Mouse (Mus musculus): ENCODE measurements around the gene B4gat1. TPM values are rescaled to one million over a fixed set of nuclear protein-coding genes. Genes with fewer than 3 reads are reported as not detected.
"Not testable (repeated sequence)": the region's sequence is repeated elsewhere in the genome, so short reads cannot be mapped to it uniquely, and the experiment has no call there.

B4gat1 gene
- polyA plus RNA-seq, 1 experiment from 2014 or later, result 52.9 TPM

DNA sequence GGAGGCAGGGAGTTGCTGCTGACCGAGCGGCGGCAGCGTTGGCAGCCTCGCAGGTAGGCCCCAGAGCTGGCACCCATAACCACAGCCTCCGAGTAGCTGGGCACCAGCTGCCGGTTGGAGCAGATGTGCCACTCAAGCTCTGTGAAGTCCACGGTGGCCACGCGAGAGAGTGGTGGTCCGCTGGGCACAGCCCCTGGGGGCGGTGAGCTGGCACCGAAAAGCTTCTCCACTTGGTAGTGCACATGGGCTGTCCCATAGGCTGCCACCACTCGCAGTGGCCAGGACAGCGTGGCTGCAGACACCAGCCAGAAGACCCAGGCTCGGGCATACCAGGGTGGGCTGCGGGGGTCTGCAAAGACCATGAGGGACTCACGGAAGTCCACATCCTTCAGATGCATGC is 43.4 kb downstream of the B4gat1 start:
- no peaks in the 10 kb centered on the region for H3K36me3 ChIP-seq
- no peak overlapping the region for H3K9ac ChIP-seq (replicated peaks)
- H3K4me1 ChIP-seq (replicated peaks), result peaks cover 11% of the 10 kb centered on the region
- 70% methylated on average over 18 of the region's 18 CpGs for WGBS
- no peak overlapping the region for H3K4me2 ChIP-seq (replicated peaks)
- no peak for ATAC-seq
- H3K27ac ChIP-seq, result no peak overlapping the region
- H3K27me3 ChIP-seq, result peaks cover 72% of the 10 kb centered on the region
- H3K4me3 ChIP-seq (replicated peaks), result no peak overlapping the region
- no peaks in the 10 kb centered on the region for H3K9me3 ChIP-seq

DNA sequence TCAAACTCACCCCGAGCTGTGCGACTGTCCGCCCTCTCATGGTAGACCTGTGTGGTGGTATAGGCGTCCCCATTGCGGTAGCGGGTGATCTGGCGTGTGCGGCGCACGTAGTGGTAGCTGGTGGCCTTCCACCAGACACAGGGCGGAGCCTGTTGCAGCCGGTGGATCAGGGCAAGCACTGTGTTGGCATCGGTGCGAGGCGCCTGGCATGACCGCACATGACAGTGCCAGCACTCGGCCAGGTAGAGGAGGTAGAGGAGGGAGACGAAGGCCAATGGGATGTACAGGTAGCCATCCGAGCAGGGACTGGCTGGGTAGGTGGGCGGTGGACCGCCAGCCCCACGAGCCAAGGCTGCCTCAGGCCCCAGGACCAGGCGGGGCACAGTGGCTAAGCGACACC is 44.0 kb downstream of the B4gat1 start:
- Histone ChIP-seq H3K27ac (no peak overlapping the region), H3K4me1 (replicated peaks) (peaks cover 17% of the 10 kb centered on the region), H3K9me3 (no peaks in the 10 kb centered on the region), H3K36me3 (no peaks in the 10 kb centered on the region), H3K27me3 (peaks cover 72% of the 10 kb centered on the region), H3K9ac (replicated peaks) (no peak overlapping the region), H3K4me2 (replicated peaks) (no peak overlapping the region), H3K4me3 (replicated peaks) (no peak overlapping the region)
- WGBS, result 72% methylated on average over 24 of the region's 24 CpGs
- no peak for ATAC-seq

DNA sequence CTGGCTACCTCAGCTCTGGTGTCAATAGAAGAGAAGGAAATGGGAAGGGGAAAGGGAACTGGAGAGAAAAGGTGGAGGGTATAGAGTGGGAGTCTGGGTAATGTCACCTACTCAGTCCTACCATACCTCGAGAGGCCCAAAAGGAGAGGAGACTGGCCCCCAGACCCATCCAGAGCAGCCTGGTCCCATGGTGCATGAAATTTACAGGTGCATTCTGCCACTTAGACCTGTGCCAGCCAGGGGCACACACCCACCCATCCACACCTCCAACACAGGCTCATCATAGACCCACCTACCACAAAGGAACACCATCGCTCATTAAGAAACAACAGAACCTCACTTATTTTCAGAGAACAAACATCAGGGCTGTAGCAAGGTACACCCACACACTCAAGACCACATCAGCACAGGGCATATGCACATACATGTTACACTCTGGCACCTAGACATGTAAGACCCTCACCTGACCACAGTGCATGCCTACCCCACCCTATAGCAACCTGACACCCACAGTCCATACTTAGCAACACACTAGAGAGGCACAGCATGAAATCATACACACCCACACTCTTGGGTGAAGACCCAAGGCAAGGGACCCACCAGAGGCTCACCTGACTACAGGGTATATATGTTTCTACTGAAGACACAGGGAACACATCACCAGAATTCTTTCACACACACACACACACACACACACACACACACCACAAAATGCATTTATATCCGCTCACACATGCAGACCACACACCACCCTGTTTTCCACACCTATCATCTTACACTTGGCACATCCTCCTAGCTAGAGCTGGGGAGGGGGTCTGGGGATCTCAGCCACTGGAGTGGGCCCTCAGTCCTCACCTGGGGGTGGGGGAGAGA is 45.6 kb downstream of the B4gat1 start:
- peaks cover 25% of the 10 kb centered on the region for H3K4me1 ChIP-seq (replicated peaks)
- peak overlapping the region; percentile 76 for H3K4me2 ChIP-seq (replicated peaks)
- H3K4me3 ChIP-seq (replicated peaks), result peak overlapping the region; percentile 50
- 83% methylated on average over 3 of the region's 3 CpGs for WGBS
- no peak for ATAC-seq
- no peak overlapping the region for H3K27ac ChIP-seq
- H3K9ac ChIP-seq (replicated peaks), result no peak overlapping the region
- H3K27me3 ChIP-seq, result peaks cover 72% of the 10 kb centered on the region
- no peaks in the 10 kb centered on the region for H3K36me3 ChIP-seq
- H3K9me3 ChIP-seq, result no peaks in the 10 kb centered on the region

DNA sequence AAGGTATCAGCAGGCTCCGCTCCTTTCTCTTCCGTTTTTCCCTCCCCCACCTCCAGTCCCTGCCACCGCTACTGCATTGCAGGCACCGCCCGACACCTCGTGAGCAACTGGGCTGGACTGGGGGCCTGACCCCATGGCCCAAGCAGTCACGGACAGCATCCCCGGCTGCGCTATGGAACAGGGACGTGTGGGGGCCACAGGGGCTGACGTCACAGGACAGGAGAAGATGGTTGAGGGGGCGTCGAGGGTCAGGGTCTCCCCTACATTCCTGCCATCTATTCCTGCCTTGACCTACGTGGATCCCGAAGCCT is 46.2 kb downstream of the B4gat1 start:
- Histone ChIP-seq H3K4me3 (replicated peaks) (peak overlapping the region; percentile 50), H3K27ac (no peak overlapping the region), H3K4me1 (replicated peaks) (peaks cover 30% of the 10 kb centered on the region), H3K27me3 (peaks cover 68% of the 10 kb centered on the region), H3K9me3 (no peaks in the 10 kb centered on the region), H3K36me3 (no peaks in the 10 kb centered on the region), H3K4me2 (replicated peaks) (peak overlapping the region; percentile 76), H3K9ac (replicated peaks) (peak overlapping the region; percentile 68)
- WGBS, result 6% methylated on average over 15 of the region's 15 CpGs
- no peak for ATAC-seq

DNA sequence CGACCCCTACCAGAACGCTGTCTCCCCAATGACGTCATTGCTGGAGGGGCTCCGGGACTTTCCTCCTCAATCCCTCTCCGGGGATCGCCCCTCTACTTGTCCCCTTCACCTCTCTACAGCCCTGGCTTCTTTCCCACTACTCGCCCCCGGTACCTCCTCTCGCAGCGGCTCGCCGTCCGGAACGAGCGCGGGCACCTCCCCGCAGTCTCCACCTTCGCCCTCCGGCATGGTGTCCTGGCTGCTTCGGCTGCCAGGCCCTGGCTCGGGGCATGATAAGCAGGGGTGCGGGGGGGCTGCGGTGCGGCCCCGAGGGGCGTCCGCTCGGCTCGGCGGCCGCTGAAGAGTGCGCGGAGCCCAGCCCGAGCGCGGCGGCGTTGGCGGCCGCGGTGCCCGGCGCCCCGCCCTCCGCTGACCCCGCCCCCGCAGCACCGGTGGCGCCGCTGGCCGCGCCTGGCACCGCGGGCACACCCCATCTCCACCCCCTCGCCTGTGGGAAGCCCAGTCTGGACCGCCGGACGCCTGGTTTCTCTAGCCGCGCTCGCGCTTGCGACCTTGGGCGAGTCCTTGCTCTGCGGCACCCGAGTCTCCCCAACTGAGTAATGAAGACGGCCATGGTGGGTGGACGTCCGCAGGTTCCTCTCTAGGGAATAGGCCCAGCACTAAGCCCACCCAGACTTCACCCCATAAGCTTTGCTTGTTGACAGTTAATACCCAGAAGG is 46.7 kb downstream of the B4gat1 start, which contains the start of gene Tmem151a:
Gene Tmem151a, minus strand, starts transcription at position 387 of the 719 bp plus-strand sequence.
- WGBS, result 2% methylated on average over 64 of the region's 69 CpGs
- no peak for ATAC-seq
- H3K9ac ChIP-seq (replicated peaks), result peak within 1 kb of the TSS; percentile 68
- no peaks in the 10 kb centered on the region for H3K9me3 ChIP-seq
- peak within 1 kb of the TSS; percentile 76 for H3K4me2 ChIP-seq (replicated peaks)
- H3K27ac ChIP-seq, result no peak within 1 kb of the TSS
- peaks cover 63% of the 10 kb centered on the region for H3K27me3 ChIP-seq
- peaks cover 30% of the 10 kb centered on the region for H3K4me1 ChIP-seq (replicated peaks)
- peaks cover 2% of the 10 kb centered on the region; the same call in 1 of the 2 replicates for H3K36me3 ChIP-seq
- H3K4me3 ChIP-seq (replicated peaks), result peak within 1 kb of the TSS; percentile 50

- whole genome bisulfite sequencing, result 59% methylated on average over 4 of the region's 4 CpGs
- Histone ChIP-seq H3K4me1 (replicated peaks) (peaks cover 30% of the 10 kb centered on the region), H3K27me3 (peaks cover 50% of the 10 kb centered on the region), H3K36me3 (peaks cover 13% of the 10 kb centered on the region)
- H3K9ac ChIP-seq (replicated peaks); H3K4me2 ChIP-seq (replicated peaks); H3K27ac ChIP-seq; H3K4me3 ChIP-seq (replicated peaks); ATAC-seq; H3K9me3 ChIP-seq: not testable (repeated sequence)
These were observed 47.9 kb downstream of the B4gat1 start for GRCm38 (mm10) chr19:5086533-5086932.

DNA sequence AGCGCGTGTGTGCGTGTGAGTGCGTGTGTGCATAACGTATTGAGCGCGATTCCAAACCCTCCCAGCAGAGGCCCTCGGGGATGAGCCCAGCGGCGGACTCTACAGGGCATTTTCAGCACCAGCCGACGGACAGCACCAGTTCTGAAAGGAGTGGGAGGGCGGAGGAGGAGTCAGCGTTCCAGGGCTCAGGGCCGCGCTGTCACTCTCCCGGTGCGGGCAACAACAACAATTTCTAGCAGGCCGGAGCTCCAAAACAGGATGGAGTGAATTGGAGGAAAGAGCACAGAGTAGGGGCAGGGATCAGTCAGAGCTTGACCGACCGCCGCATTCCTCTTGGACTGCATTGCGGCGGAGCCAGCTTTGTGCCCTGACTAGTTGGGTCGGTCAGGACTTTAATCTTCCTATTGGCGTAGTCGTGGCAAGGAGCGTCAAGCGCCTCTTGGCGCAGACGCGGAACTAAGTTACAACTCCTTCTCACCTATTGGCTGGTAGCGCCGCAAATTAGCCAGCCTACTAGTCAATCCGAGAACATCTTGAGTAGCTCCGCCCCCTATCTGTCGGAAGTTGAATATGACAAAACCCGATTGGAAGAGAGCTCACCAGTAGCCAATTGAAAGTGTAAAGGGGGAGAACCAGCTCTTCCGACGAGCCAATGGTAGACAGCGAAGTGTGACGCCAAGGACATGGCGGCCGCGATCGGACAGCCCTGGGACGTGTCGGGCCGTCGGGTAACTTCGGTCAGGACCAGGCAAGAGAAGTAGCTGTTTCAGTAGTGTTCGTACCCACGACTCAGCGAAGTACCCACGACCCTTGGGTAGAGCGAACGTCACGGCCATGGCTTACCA is 49.5 kb downstream of the B4gat1 start, which contains the start of gene Yif1a:
Gene Yif1a, plus strand, starts transcription at position 655 of the 845 bp plus-strand sequence.
- peak within 1 kb of the TSS; percentile 87 for H3K4me2 ChIP-seq (replicated peaks)
- peak; percentile 96 for ATAC-seq
- no peaks in the 10 kb centered on the region for H3K9me3 ChIP-seq
- peak within 1 kb of the TSS; percentile 82 for H3K9ac ChIP-seq (replicated peaks)
- peaks cover 28% of the 10 kb centered on the region for H3K36me3 ChIP-seq
- H3K4me1 ChIP-seq (replicated peaks), result peaks cover 38% of the 10 kb centered on the region
- peak within 1 kb of the TSS; percentile 89 for H3K4me3 ChIP-seq (replicated peaks)
- under 1% methylated on average over 58 of the region's 58 CpGs for WGBS
- H3K27ac ChIP-seq, result peak within 1 kb of the TSS; percentile 89
- peaks cover 35% of the 10 kb centered on the region for H3K27me3 ChIP-seq

GRCm38 (mm10) chr19:5089324-5089723 is 50.7 kb downstream of the B4gat1 start:
- H3K4me1 ChIP-seq (replicated peaks), result peaks cover 50% of the 10 kb centered on the region
- peaks cover 22% of the 10 kb centered on the region for H3K27me3 ChIP-seq
- peaks cover 37% of the 10 kb centered on the region for H3K36me3 ChIP-seq
- peak overlapping the region; percentile 82 for H3K9ac ChIP-seq (replicated peaks)
- 93% methylated on average over 4 of the region's 4 CpGs for WGBS
- H3K27ac ChIP-seq, result no peak overlapping the region
- no peaks in the 10 kb centered on the region for H3K9me3 ChIP-seq
- peak overlapping the region; percentile 87 for H3K4me2 ChIP-seq (replicated peaks)
- H3K4me3 ChIP-seq (replicated peaks), result peak overlapping the region; percentile 89
- ATAC-seq, result no peak

Other genes with a start within 250 kb of the B4gat1 start
- gene Rbm4, start 244.9 kb upstream of the B4gat1 start, polyA plus RNA-seq (2015; fragmentation: Nextera tagmentation; extraction: Ambion mirVana), result 117 and 126 TPM in 2 replicates
- 30.9 and 33.4 TPM in 2 replicates for gene Gm21992, start 227.2 kb upstream of the B4gat1 start, polyA plus RNA-seq (2015; fragmentation: Nextera tagmentation; extraction: Ambion mirVana)
- gene Rbm14, start 227.2 kb upstream of the B4gat1 start, polyA plus RNA-seq (2015; fragmentation: Nextera tagmentation; extraction: Ambion mirVana), result 74.8 and 82.3 TPM in 2 replicates
- 37.9 and 40.2 TPM in 2 replicates for gene Ccs, start 199.5 kb upstream of the B4gat1 start, polyA plus RNA-seq (2015; fragmentation: Nextera tagmentation; extraction: Ambion mirVana)
- 0.30 and 0.36 TPM in 2 replicates for gene Ccdc87, start 199.5 kb upstream of the B4gat1 start, polyA plus RNA-seq (2015; fragmentation: Nextera tagmentation; extraction: Ambion mirVana)
- 59.0 and 67.5 TPM in 2 replicates for gene Ctsf, start 183.7 kb upstream of the B4gat1 start, polyA plus RNA-seq (2015; fragmentation: Nextera tagmentation; extraction: Ambion mirVana)
- gene Actn3, start 160.9 kb upstream of the B4gat1 start, polyA plus RNA-seq (2015; fragmentation: Nextera tagmentation; extraction: Ambion mirVana), result 1.2 and 1.4 TPM in 2 replicates
- gene Zdhhc24, start 160.2 kb upstream of the B4gat1 start, polyA plus RNA-seq (2015; fragmentation: Nextera tagmentation; extraction: Ambion mirVana), result 22.7 and 24.1 TPM in 2 replicates
- gene Bbs1, start 132.2 kb upstream of the B4gat1 start, polyA plus RNA-seq (2015; fragmentation: Nextera tagmentation; extraction: Ambion mirVana), result 12.6 and 12.8 TPM in 2 replicates
- gene Dpp3, start 110.5 kb upstream of the B4gat1 start, polyA plus RNA-seq (2015; fragmentation: Nextera tagmentation; extraction: Ambion mirVana), result 143 TPM in 2 replicates
- 8.8 and 10.8 TPM in 2 replicates for gene Peli3, start 95.7 kb upstream of the B4gat1 start, polyA plus RNA-seq (2015; fragmentation: Nextera tagmentation; extraction: Ambion mirVana)
- gene Mrpl11, start 76.7 kb upstream of the B4gat1 start, polyA plus RNA-seq (2015; fragmentation: Nextera tagmentation; extraction: Ambion mirVana), result 111 and 113 TPM in 2 replicates
- 0.31 and 0.32 TPM in 2 replicates for gene Npas4, start 48.5 kb upstream of the B4gat1 start, polyA plus RNA-seq (2015; fragmentation: Nextera tagmentation; extraction: Ambion mirVana)
- 7.8 TPM in 2 replicates for gene Slc29a2, start 15.0 kb upstream of the B4gat1 start, polyA plus RNA-seq (2015; fragmentation: Nextera tagmentation; extraction: Ambion mirVana)
- 3.9 and 4.3 TPM in 2 replicates for gene AC124502.3, start 65 bp downstream of the B4gat1 start, polyA plus RNA-seq (2015; fragmentation: Nextera tagmentation; extraction: Ambion mirVana)
- gene Brms1, start 2.5 kb downstream of the B4gat1 start, polyA plus RNA-seq (2015; fragmentation: Nextera tagmentation; extraction: Ambion mirVana), result 52.6 and 58.9 TPM in 2 replicates
- gene Rin1, start 11.7 kb downstream of the B4gat1 start, polyA plus RNA-seq (2015; fragmentation: Nextera tagmentation; extraction: Ambion mirVana), result 1.3 and 2.1 TPM in 2 replicates
- 11.0 and 15.2 TPM in 2 replicates for gene Cd248, start 29.3 kb downstream of the B4gat1 start, polyA plus RNA-seq (2015; fragmentation: Nextera tagmentation; extraction: Ambion mirVana)
- gene Tmem151a, start 46.7 kb downstream of the B4gat1 start, polyA plus RNA-seq (2015; fragmentation: Nextera tagmentation; extraction: Ambion mirVana), result 3.7 and 4.4 TPM in 2 replicates
- 57.1 and 59.0 TPM in 2 replicates for gene Yif1a, start 49.7 kb downstream of the B4gat1 start, polyA plus RNA-seq (2015; fragmentation: Nextera tagmentation; extraction: Ambion mirVana)
- 321 and 357 TPM in 2 replicates for gene Cnih2, start 59.7 kb downstream of the B4gat1 start, polyA plus RNA-seq (2015; fragmentation: Nextera tagmentation; extraction: Ambion mirVana)
- 238 and 242 TPM in 2 replicates for gene Rab1b, start 68.2 kb downstream of the B4gat1 start, polyA plus RNA-seq (2015; fragmentation: Nextera tagmentation; extraction: Ambion mirVana)
- 63.1 and 69.0 TPM in 2 replicates for gene Klc2, start 79.7 kb downstream of the B4gat1 start, polyA plus RNA-seq (2015; fragmentation: Nextera tagmentation; extraction: Ambion mirVana)
- 31.5 and 32.0 TPM in 2 replicates for gene Pacs1, start 234.3 kb downstream of the B4gat1 start, polyA plus RNA-seq (2015; fragmentation: Nextera tagmentation; extraction: Ambion mirVana)